Mouse (Mus musculus) myocyte (in vitro differentiated cells): ENCODE results near the gene Pipox.

Experiments used
- E2F4 ChIP-seq: IDR thresholded peaks from one replicate; pipeline ENCODE4 v1.6.1; 2011; ENCODE audit warnings: mild to moderate bottlenecking, control low read depth, moderate library complexity; ENCODE audit not compliant: insufficient read depth
- MAX ChIP-seq: IDR thresholded peaks from one replicate; pipeline ENCODE4 v1.6.1; 2011; ENCODE audit warnings: low read depth, mild to moderate bottlenecking, control low read depth
- MYOG ChIP-seq, 3 experiments: IDR thresholded peaks; one replicate each; pipeline ENCODE4 v1.6.1; 2011; ENCODE audit warnings: control low read depth in 2 of 3, low read depth in 2 of 3, mild to moderate bottlenecking in 2 of 3; ENCODE audit not compliant: insufficient read length in 2 of 3, control insufficient read depth in 1 of 3, insufficient read depth in 1 of 3
- POLR2A ChIP-seq: IDR thresholded peaks from one replicate; pipeline ENCODE4 v1.6.1; 2011; ENCODE audit warnings: low read depth, mild to moderate bottlenecking, control low read depth, moderate library complexity; ENCODE audit not compliant: insufficient read length
- POLR2AphosphoS2 ChIP-seq: IDR thresholded peaks from one replicate; pipeline ENCODE4 v1.6.1; 2011; ENCODE audit warnings: low read depth, control low read depth; ENCODE audit not compliant: insufficient read length
- TCF12 ChIP-seq: IDR thresholded peaks from one replicate; pipeline ENCODE4 v1.6.1; 2011; ENCODE audit warnings: mild to moderate bottlenecking, control low read depth; ENCODE audit not compliant: poor library complexity, insufficient read depth, severe bottlenecking
- USF1 ChIP-seq: IDR thresholded peaks from one replicate; pipeline ENCODE4 v1.6.1; 2011; ENCODE audit warnings: low read depth, mild to moderate bottlenecking, control low read depth, moderate library complexity

DNA sequence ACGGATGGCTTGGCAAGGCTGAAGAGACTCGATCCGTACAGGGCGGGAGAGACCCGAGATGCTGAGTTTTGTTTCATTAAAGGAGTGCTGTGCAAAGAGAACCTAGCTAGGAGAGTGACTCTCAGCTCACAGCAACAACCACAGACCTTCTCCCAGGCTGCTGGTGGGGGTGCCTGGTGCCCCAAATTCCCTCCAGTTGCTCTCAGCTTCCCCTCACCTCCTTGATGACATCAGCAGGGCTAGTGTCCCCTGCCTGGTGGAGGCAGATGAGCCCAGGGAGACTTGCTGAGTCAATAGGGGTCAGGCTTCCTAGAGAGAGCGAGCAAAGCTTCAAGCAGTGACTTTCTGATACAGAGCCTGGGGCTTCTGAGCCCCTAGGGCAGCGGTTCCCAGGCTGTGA is 21.2 kb downstream of the Pipox start:
- TF ChIP-seq TCF12 (no peak), MAX (no peak), POLR2A (no peak), USF1 (no peak), MYOG (IDR thresholded peaks at IDR 0.05; ENCODE audit: control insufficient read depth in 1 of 3, insufficient read depth in 1 of 3, insufficient read length in 2 of 3, low read depth in 2 of 3) (no peak), E2F4 (no peak), POLR2AphosphoS2 (no peak)
